Mouse (Mus musculus) small intestine, adult 2 months (tissue): ENCODE measurements at regions not wholly inside any gene's neighbourhood (a gene's known extent, or its start where the extent isn't known, plus 50 kb on each side); places are given as distances from the start of the nearest gene placed in this dataset.

Experiments used
- CTCF ChIP-seq: fragments of 200-500 bp; IDR thresholded peaks from 2 replicates; pipeline ENCODE4 v1.5.1; 2012; ENCODE audit warnings: low read depth, mild to moderate bottlenecking, control low read depth, inconsistent platforms, low read length, moderate library complexity, mixed read lengths; ENCODE audit not compliant: insufficient replicate concordance, insufficient read length; ENCODE audit errors: extremely low read depth
- POLR2A ChIP-seq: fragments of 200-500 bp; IDR thresholded peaks from 2 replicates; pipeline ENCODE4 v1.6.1; 2012; ENCODE audit warnings: low read depth, mild to moderate bottlenecking, control low read depth, inconsistent platforms, low read length, moderate library complexity

DNA sequence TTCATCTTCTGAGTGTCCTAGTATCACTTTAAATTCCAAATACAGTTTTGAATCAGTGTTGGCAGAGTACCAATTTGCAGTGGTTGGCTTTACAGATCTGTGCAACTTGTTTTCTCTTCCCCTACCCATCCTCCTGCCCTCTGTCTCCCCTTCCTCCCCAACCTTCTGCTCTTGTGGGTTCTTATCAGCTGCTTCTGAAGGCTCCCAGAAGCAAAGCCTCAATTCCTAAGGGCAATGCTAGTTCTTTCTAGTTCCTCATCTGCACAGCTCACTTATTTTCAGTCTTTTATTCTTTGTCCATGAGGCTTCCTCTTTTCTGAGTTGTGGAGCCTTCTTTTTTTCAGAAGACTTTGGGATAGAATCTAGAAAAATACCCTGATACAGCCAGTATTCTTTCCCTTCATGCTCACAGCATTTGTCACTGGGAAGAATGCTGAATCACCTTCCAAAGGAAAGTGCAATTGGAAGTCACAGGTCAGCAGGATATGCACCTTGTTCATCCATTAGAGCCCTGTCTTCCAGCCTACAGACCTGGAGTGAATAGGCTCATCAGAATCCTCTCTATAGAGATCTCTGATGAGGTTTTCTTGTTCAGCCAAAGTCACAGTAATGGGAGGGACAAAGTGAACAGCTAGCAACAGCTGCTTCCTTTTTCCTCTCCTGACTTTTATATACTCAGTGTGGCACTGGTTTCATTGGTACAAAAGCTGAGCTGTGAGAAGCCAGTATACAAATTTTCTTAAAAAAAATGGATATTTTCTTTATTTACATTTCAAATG is 1357.9 kb downstream of the Slc22a22 start:
- TF ChIP-seq CTCF (no peak), POLR2A (no peak)
